Mouse (Mus musculus) cerebral cortex, adult 2 months (tissue): ENCODE measurements around the gene Sh3rf1.

ENCODE experiments used
- WGBS: fragments of 180-500 bp; shearing (Covaris S2); methylation state at CpG from one replicate; pipeline ENCODE4 v1.1.7; 2018; 5-methylcytosine and 5-hydroxymethylcytosine counted together

Sh3rf1 gene

DNA sequence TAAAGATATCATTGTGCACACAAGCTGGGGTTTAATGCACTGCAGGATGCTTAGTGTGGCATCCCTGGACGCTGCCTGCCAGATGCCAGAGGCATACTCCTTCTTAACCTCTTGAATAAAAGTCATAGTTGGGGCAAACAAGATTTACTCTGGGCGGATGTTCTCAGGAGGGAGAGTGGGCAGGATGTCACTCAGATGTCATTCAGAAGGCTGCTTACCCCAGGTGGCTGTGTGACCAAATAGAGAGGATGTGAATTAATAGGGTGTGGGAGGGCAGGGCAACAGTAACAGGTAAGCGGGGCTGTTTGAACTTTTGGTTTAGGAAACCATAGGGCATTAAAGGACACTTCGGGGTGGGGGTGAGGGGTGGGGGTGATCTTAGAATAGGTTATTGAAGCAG is 37.7 kb downstream of the Sh3rf1 start:
- WGBS, result 79% methylated on average over 4 of the region's 4 CpGs

DNA sequence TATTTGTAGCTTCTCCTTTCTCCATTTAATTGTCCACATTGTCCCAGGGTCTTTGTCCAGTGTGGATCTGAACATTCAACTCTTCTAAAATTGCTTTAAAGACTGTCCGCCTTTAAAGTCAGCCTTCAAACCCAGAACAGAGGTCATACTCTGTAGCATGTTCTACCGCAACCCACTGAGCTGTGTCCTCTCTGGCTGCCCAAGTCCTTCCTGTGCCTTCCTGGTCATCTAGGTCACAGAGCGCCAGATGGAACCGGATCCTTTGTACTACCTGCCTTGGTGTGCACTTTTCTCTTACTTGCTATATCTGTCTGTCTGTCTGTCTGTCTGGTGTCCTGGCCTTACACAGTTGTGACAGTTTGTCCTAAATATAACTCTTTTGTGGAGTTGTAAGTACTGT is 40.0 kb downstream of the Sh3rf1 start:
- whole genome bisulfite sequencing, result 87% methylated on average over 4 of the region's 4 CpGs

- WGBS, result 80% methylated on average over 7 of the region's 7 CpGs
Observed at GRCm38 (mm10) chr8:61264881-61265280, 41.2 kb downstream of the Sh3rf1 start.

DNA sequence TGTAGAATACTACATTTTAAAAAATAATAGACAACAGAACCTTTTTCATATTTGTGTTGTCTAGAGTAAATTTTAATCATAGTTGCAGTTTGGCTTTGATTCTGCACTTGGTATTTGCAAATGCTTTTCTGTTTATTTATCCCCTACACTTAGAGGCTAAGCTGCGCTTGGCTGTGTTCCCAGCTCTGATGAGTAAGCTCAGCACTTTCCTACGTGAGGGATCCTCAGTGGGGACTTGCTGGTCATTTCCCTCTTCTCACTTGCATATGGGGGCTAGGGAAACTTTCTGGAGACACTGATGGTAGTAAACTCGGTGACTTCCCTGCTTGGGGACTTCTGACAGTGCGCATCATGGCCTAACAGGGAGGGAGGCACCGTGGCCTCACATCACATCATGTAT is 41.7 kb downstream of the Sh3rf1 start:
- 54% methylated on average over 5 of the region's 5 CpGs for WGBS

- WGBS, result 100% methylated on average over 1 of the region's 1 CpGs
Observed at GRCm38 (mm10) chr8:61267061-61267460, 43.4 kb downstream of the Sh3rf1 start.

DNA sequence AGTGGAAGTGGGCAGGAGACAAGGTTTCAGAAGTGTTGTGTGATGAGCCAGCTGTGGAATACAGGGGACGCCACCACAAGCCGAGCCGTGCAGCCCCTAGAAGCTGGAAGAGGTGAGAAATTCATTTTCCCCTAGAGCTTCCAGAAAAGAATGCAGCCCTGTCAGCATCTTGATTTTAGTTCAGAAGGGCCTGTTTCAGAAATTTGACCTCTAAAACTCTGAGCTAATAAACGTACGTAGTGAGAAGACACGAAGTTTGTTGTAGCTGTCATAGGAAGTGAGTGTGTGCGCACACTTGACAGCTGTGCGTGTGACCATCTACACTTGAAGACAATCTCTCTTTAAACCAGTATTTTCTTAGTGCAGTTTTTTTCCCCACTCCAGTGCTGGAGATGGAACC is 44.0 kb downstream of the Sh3rf1 start:
- WGBS, result 92% methylated on average over 8 of the region's 8 CpGs

DNA sequence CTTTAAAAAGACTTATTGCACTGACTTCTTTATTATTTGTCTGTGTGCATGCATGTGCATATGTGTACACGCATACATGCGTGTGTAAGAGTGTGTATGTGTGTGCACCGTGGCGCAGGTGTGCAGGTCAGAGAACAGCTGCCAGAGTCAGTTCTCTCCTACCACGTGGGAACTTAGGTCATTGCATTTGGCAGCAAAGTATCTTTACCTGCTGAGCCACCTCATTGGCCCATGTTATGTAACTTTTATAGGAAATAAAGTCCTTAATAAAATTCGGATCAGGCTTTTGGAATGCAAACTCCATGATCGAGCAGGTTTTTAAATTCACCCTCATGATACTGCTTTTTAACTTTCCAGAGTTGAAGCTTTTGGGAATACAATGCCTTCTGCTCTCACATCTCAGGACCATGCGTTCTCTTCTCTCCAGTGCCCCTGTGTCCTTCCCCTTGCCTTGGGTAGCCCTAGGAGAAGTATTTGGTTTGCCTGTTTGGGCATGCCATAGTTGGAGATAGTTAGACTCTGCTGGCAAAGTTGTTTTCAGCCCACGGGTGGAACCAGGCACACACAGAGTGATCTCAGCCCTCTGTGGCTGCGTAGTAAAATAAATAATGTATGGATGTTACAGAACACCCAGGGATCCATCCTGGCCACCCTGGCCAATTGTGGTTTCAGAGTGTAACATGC is 44.7 kb downstream of the Sh3rf1 start:
- WGBS, result 89% methylated on average over 10 of the region's 10 CpGs

- WGBS, result 76% methylated on average over 11 of the region's 11 CpGs
Observed at GRCm38 (mm10) chr8:61270016-61270415, 46.3 kb downstream of the Sh3rf1 start.

- 74% methylated on average over 9 of the region's 9 CpGs for WGBS
Observed at GRCm38 (mm10) chr8:61270541-61270940, 46.9 kb downstream of the Sh3rf1 start.

GRCm38 (mm10) chr8:61270961-61271360 is 47.3 kb downstream of the Sh3rf1 start:
- WGBS, result 70% methylated on average over 5 of the region's 6 CpGs

- 72% methylated on average over 3 of the region's 3 CpGs for WGBS
Observed at GRCm38 (mm10) chr8:61272838-61273237, 49.2 kb downstream of the Sh3rf1 start.

DNA sequence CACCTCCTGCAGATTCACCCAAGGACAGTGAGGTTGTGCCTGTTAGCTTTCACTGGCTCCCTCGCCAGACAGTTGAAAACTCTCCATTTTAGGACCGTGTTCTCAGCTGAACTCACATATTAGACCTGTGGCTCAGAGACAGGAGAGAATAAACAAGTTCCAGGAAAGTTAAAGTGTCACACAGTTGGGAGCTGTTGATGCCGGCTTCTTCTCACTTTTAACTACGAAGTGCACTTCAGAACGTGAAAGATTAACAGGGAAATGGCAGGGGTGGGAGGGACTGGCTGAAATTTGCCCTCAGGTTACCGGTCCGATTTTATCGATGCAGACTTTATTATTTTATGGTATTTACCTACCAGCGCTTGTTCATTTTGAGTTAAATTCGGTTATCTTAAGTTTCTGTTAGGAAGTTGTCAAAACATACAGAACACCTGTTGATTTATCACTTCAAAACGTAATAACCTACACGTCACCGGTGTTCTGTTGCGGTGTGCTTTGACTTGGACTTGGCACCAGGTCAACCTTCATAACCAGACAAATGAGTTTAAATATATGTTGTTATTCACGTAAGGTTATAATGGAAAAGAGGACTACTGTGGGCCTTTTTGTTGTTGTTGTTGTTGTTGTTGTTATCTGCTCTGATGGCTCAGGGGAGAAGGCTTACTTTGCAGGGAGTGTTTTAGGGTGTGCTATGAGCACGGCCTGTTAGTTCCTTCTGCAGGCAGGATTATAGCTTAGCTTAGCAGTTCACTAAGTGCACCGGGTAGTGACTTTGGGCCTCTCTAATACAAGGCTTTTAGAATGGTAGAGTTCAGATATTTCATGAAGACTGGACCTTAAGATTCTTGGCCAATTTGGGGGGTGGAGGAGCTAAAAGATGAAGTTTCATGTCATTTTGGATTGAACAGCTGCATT is 49.9 kb downstream of the Sh3rf1 start:
- WGBS, result 93% methylated on average over 17 of the region's 17 CpGs

GRCm38 (mm10) chr8:61274602-61275462 is 51.2 kb downstream of the Sh3rf1 start:
- 77% methylated on average over 10 of the region's 10 CpGs for WGBS

DNA sequence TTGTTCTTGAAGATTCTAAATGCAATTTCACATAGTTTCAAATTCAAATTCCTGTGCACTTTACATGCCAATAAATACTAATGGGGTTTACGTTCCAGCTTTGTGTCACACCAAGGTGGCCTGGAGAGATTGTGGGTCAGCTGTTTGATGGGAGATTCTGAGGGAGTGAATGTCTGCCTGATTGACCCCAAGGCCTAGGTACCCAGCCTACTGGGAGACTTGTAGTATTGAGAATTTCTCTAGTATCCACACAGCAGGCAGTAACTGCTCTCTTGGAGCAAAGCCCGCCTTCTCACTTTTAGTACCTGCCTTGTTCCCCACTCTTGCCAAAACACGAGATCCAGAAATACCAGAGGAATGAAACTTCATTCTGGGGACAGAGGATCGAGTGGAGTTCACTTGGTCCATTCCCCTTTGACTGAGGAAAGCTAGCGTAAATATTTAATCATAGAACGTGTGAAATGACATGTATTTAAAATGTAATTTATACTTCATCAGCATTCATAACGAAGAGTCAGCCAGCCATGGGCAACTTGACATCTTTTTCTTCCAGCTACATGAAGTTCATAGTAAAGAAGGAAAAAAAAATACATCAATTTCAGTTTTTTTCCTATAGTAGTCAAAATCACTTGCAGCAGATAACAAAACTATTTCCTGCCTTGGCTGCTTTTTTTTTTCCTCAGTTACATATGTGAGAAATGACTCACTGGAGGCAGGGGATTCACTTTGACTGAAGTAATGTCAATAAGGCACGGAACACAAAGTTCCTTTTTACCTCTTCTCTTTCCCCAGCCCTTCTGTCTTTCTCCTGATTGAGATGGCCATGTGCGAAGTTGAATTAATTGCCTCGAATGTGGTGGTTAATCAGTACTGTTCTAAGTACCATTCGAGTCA is 52.0 kb downstream of the Sh3rf1 start:
- WGBS, result 74% methylated on average over 11 of the region's 11 CpGs

- 82% methylated on average over 5 of the region's 5 CpGs for WGBS
Observed at GRCm38 (mm10) chr8:61276397-61276796, 52.7 kb downstream of the Sh3rf1 start.

DNA sequence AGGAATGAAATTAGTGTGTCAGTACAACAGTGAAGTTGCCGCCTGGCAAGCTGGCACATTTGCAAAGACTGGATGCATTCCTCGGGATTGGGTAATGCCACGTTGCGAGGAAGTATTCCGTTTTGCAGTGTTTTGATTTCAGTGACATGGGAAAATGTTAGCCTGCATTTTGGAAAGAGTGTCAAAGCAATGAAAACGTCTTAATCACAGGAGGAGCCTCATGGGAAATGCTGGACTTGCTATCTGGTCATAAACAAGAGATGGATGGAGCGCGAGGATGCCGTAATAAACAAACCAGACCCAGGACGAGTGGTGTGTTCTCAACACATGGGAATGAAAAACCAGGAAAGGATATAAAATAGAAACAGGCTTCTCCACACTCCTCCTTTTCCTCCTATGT is 55.4 kb downstream of the Sh3rf1 start:
- 83% methylated on average over 10 of the region's 10 CpGs for WGBS

DNA sequence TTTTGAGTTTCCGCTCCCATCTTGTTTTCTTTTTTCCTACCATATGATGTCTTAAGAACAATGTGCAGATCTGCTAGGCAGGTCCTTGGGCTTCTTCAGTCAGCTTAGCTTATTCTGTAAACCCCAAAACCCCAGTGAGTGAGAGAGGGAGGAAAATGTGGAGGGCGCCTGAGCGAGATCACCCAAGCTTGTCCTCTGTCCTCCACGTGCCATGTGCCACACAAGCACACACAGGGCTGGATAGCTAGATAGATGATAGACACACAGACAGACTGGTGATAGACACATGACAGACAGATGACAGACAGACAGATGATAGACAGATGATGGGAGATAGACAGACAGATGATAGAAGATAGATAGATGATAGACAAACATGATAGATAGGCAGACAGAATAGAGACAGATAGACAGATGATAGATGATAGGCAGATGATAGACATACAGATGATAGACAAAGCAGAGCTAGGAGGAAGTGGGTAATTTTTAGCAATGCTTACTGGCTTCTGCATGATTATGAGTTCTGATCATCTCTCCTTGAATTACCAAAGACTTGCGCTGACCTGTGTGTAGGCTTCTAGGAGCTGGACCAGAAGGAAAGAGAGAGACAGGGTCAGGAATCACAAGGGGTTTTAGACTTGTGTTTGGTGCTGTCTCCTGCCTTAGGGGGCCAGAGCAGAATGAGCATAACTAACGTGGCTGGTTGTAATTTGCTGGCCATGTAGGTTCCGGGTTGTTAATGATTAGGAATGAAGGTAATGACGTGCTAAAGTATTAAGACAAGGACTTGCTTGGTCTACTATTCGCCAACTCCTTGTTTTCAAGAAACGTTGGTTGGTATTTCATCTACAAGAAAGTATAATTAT is 58.9 kb downstream of the Sh3rf1 start:
- 80% methylated on average over 10 of the region's 10 CpGs for WGBS

DNA sequence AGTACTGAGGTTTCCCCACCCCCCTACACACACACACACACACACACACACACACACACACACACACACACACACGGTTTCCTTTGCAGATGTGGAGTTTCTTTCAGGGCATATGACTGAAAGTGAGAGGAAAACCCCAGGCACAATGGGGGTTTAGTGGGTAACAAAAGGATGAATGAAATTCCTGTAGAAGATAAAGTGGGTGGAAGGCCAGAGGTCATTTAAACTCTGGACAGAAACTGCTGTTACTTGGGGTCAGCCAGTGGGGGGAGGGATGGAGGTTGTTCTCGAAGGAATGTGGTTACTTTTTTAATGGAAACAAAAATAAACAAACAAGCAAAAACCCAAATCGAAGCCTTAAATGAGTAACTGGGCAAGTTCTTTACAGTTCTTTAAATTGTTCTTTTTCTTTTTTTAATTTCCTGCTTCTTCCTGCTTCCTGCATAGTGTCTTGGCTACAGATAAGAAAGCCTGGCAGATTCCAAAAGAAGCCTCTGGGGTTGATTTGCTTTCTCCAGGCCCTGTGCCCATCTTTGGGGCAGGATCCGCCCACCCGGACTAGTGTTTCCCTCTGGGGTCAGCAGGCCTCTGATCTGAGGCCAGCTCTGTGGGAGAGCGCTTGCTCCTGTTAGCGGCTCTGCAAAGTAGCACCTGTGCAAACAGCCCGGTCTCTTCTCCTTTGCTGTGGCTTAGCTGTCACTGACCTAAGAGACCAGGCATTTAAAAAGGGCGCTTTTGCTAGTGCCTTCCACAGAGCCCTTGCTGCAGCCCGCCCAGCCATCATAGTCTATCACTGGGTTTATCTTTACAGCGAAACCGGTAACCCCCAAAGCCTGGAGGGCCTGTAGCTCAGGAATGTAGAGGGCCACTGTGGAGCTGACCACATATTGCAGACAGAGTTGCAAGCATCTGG is 59.8 kb downstream of the Sh3rf1 start:
- 55% methylated on average over 12 of the region's 12 CpGs for WGBS

DNA sequence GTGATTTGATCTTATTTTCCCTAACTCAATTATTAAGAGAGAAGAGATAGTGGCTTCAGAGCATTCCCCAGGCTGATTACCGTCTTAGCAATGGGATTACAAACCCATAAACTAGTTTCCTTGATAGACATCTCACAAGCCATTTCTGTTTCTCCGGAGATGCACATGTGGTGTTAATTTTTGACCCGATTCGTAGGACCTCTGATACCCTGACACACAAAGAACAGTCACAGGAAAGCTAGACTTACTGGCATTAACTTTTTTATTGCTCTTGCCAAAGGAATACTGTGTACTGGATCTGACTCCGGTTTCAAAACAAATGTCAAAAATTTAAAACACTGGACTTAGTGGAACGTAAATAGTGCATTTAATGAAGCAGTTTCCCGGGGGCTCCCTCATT is 62.2 kb downstream of the Sh3rf1 start:
- WGBS, result 79% methylated on average over 7 of the region's 7 CpGs
